Mouse (Mus musculus) embryonic facial prominence, embryonic 15.5 days (tissue): ENCODE data around the gene Iqcc. TPM values are rescaled to one million over a fixed set of nuclear protein-coding genes. Genes with fewer than 3 reads are reported as not detected.

Experiments used
- ATAC-seq: fragments of 200-750 bp; cut with Nextera tagmentation; 2 replicates; pipeline ENCODE4 v1.8.0; 2017; ENCODE audit warnings: low read depth, moderate TSS enrichment; ENCODE audit not compliant: insufficient number of reproducible peaks, low FRiP score, low TSS enrichment
- H3K27ac ChIP-seq: fragments of 300-500 bp; sonication (generic); replicated peaks from 2 replicates; pipeline ENCODE4 v1.5.1; 2015; ENCODE audit warnings: mild to moderate bottlenecking, inconsistent platforms
- H3K27me3 ChIP-seq: fragments of 300-500 bp; sonication (generic); 2 replicates; pipeline ENCODE4 v1.6.1; 2015; ENCODE audit warnings: inconsistent platforms
- H3K36me3 ChIP-seq: fragments of 300-500 bp; sonication (generic); 2 replicates; pipeline ENCODE4 v1.6.1; 2015; ENCODE audit warnings: mild to moderate bottlenecking, inconsistent platforms
- H3K4me1 ChIP-seq: fragments of 300-500 bp; sonication (generic); 2 replicates; pipeline ENCODE4 v1.6.1; 2015; ENCODE audit warnings: inconsistent platforms
- H3K4me2 ChIP-seq: fragments of 300-500 bp; sonication (generic); replicated peaks from 2 replicates; pipeline ENCODE4 v1.6.1; 2015; ENCODE audit warnings: mild to moderate bottlenecking, inconsistent platforms
- H3K4me3 ChIP-seq: fragments of 300-500 bp; sonication (generic); replicated peaks from 2 replicates; pipeline ENCODE4 v1.5.1; 2015; ENCODE audit warnings: mild to moderate bottlenecking, inconsistent platforms
- H3K9ac ChIP-seq: fragments of 300-500 bp; sonication (generic); 2 replicates; pipeline ENCODE4 v1.6.1; 2015; ENCODE audit warnings: inconsistent platforms
- H3K9me3 ChIP-seq: fragments of 300-500 bp; sonication (generic); replicated peaks from 2 replicates; pipeline ENCODE4 v1.6.1; 2016; ENCODE audit warnings: inconsistent platforms
- WGBS: fragments of 180-500 bp; shearing (Covaris S2); methylation state at CpG from one replicate; pipeline ENCODE4 v1.1.7; 2015; 5-methylcytosine and 5-hydroxymethylcytosine counted together
- polyA plus RNA-seq: library from polyadenylated mRNA; unstranded; fragments of >200 nt; fragmentation: Nextera tagmentation; extraction: Ambion mirVana; gene quantifications from 2 replicates; pipeline ENCODE4 v1.2.1, GENCODE M21; 2015

Iqcc gene
- 31.8 and 34.1 TPM in 2 replicates for polyA plus RNA-seq

- peaks cover 22% of the 10 kb centered on the region; the same call in 1 of the 2 replicates for H3K36me3 ChIP-seq
- 5% methylated on average over 44 of the region's 44 CpGs for WGBS
- peak within 1 kb of the TSS; percentile 63 for H3K4me3 ChIP-seq
- no peaks in the 10 kb centered on the region for H3K27me3 ChIP-seq
- H3K27ac ChIP-seq = peak within 1 kb of the TSS; percentile 88
- peaks cover 38% of the 10 kb centered on the region for H3K4me1 ChIP-seq
- peak within 1 kb of the TSS; percentile 73 for H3K4me2 ChIP-seq
- H3K9ac ChIP-seq = peak within 1 kb of the TSS; percentile 76
- ATAC-seq = peak; percentile 92
- H3K9me3 ChIP-seq = no peaks in the 10 kb centered on the region
Measured at GRCm38 (mm10) chr4:129618786-129619691, at the start of gene Iqcc. Gene Iqcc, minus strand, starts transcription at chr4:129619099.

GRCm38 (mm10) chr4:129662255-129662813 lies 43.4 kb upstream of the Iqcc start:
- H3K27ac ChIP-seq = no peak overlapping the region
- peaks cover 54% of the 10 kb centered on the region for H3K36me3 ChIP-seq
- no peak overlapping the region for H3K4me2 ChIP-seq
- no peak for ATAC-seq
- H3K9me3 ChIP-seq = no peaks in the 10 kb centered on the region
- H3K4me1 ChIP-seq = 0 out of 2 replicates have a peak, but pooled peaks cover 7% of the 10 kb centered on the region
- no peaks in the 10 kb centered on the region for H3K27me3 ChIP-seq
- H3K4me3 ChIP-seq = no peak overlapping the region
- no peak overlapping the region for H3K9ac ChIP-seq
- WGBS = 64% methylated on average over 3 of the region's 3 CpGs

GRCm38 (mm10) chr4:129661584-129661983 lies 42.7 kb upstream of the Iqcc start:
- H3K36me3 ChIP-seq = peaks cover 58% of the 10 kb centered on the region
- H3K27me3 ChIP-seq = no peaks in the 10 kb centered on the region
- 0 out of 2 replicates have a peak, but pooled peaks cover 7% of the 10 kb centered on the region for H3K4me1 ChIP-seq
- no peak overlapping the region for H3K4me2 ChIP-seq
- 92% methylated on average over 3 of the region's 3 CpGs for WGBS
- no peak overlapping the region for H3K27ac ChIP-seq
- no peak for ATAC-seq
- H3K4me3 ChIP-seq = no peak overlapping the region
- H3K9ac ChIP-seq = no peak overlapping the region
- H3K9me3 ChIP-seq = no peaks in the 10 kb centered on the region

GRCm38 (mm10) chr4:129654770-129655169 lies 35.9 kb upstream of the Iqcc start:
- 89% methylated on average over 14 of the region's 14 CpGs for WGBS
- H3K4me3 ChIP-seq = no peak overlapping the region
- no peaks in the 10 kb centered on the region for H3K27me3 ChIP-seq
- H3K36me3 ChIP-seq = peaks cover 92% of the 10 kb centered on the region
- ATAC-seq = no peak
- no peak overlapping the region for H3K4me2 ChIP-seq
- H3K4me1 ChIP-seq = no peaks in the 10 kb centered on the region
- H3K27ac ChIP-seq = no peak overlapping the region
- no peaks in the 10 kb centered on the region for H3K9me3 ChIP-seq
- no peak overlapping the region for H3K9ac ChIP-seq

DNA sequence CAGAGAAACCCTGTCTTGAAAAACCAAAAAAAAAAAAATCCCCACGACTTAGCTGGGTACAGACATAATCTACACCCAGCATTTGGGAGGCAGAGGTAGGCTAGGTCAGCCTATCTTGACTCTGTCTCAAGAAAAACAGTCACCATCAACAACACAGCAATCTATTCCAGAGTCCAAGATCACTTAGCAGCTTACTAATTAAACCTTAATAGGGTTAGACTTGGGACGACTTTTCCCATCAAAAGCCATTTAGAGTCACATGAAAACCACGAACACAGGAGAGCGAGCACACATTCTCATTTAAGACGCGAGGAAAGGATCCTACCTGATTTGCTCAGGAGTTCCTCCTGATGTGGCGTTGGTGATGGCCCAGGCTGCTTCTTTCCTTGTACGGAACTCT lies 31.5 kb upstream of the Iqcc start:
- Histone ChIP-seq H3K4me3 (no peak overlapping the region), H3K36me3 (peaks cover 95% of the 10 kb centered on the region), H3K4me2 (no peak overlapping the region), H3K27me3 (no peaks in the 10 kb centered on the region), H3K9me3 (no peaks in the 10 kb centered on the region), H3K4me1 (no peaks in the 10 kb centered on the region), H3K9ac (no peak overlapping the region), H3K27ac (no peak overlapping the region)
- 93% methylated on average over 8 of the region's 8 CpGs for WGBS
- ATAC-seq = no peak

DNA sequence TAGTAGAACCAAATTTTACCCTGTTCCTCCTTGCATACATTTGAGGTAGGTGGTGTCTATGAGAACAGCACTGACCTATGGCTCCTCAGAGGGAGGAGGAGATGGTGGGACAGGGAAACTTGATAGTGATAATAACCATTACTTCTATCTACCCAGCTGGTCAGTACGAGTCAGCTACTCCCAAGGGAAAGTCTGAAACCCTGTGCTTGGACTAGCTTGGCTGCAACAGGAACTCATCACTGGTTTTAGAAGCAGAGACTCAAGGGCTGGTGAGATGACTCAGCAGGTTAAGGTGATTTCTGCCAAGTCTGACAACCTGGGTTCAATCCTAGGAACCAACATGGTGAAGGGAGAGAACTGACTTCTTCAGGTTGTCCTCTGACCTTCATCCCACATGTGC lies 29.8 kb upstream of the Iqcc start:
- H3K9ac ChIP-seq = no peak overlapping the region
- H3K27ac ChIP-seq = no peak overlapping the region
- H3K27me3 ChIP-seq = no peaks in the 10 kb centered on the region
- no peak overlapping the region for H3K4me3 ChIP-seq
- H3K36me3 ChIP-seq = peaks cover 89% of the 10 kb centered on the region
- H3K4me1 ChIP-seq = no peaks in the 10 kb centered on the region
- no peak overlapping the region for H3K4me2 ChIP-seq
- H3K9me3 ChIP-seq = no peaks in the 10 kb centered on the region
- WGBS = 62% methylated on average over 1 of the region's 1 CpGs
- no peak for ATAC-seq

- no peaks in the 10 kb centered on the region for H3K27me3 ChIP-seq
- no peak overlapping the region for H3K4me2 ChIP-seq
- H3K36me3 ChIP-seq = peaks cover 58% of the 10 kb centered on the region
- no peak overlapping the region for H3K4me3 ChIP-seq
- ATAC-seq = no peak
- WGBS = 88% methylated on average over 6 of the region's 6 CpGs
- no peaks in the 10 kb centered on the region for H3K9me3 ChIP-seq
- peaks cover 12% of the 10 kb centered on the region; the same call in 1 of the 2 replicates for H3K4me1 ChIP-seq
- H3K27ac ChIP-seq = no peak overlapping the region
- no peak overlapping the region for H3K9ac ChIP-seq
Measured at GRCm38 (mm10) chr4:129645204-129645603, 26.3 kb upstream of the Iqcc start.

GRCm38 (mm10) chr4:129641756-129642155 lies 22.9 kb upstream of the Iqcc start:
- H3K9ac ChIP-seq = no peak overlapping the region
- peak overlapping the region; percentile 81 for H3K27ac ChIP-seq
- H3K4me1 ChIP-seq = peaks cover 40% of the 10 kb centered on the region
- H3K4me2 ChIP-seq = peak overlapping the region; percentile 74
- H3K4me3 ChIP-seq = 0 out of 2 replicates have a peak overlapping the region, but pooled peaks have one; percentile 69
- ATAC-seq = no peak
- no peaks in the 10 kb centered on the region for H3K9me3 ChIP-seq
- no peaks in the 10 kb centered on the region for H3K27me3 ChIP-seq
- WGBS = 26% methylated on average over 5 of the region's 5 CpGs
- H3K36me3 ChIP-seq = peaks cover 48% of the 10 kb centered on the region

DNA sequence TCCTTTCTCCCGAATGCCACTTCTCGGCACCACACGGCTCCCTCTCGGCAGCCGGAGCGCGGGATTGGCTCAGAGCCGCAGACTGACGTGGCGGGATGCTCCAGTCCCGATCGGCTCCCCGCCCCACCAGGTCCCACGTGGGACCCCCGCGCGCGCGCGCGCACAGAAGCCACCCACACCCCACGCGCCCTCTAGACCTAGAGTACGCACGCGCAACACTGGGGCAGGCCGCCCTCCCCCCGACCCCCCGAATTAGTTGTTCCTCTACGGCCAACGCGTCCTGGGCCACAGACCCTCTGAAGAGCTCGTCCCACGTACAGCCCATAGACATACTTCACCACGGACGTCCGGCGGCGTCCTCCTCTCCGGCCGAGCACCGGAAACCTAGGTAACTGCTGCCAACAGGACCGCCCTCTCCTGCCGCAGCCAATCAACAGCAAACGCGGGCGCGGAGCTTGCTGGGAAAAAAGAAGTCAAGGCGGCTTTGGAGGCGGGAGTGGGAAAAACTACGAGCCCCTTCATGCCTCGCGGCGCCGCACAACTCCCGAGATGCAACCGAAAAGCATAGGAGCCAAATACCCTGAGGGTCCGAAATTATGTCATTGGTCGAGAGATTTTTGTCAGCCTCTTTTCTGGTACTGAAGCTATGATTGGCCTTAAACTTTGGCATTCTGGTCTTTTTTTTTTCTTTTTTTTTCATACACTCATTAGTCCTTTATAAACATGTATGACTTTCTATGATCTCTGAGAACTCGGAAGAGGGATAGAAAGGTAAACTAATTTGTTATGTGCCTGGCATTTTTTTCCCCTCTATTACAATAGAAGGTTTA lies 22.0 kb upstream of the Iqcc start, which contains the start of gene Txlna:
Txlna (minus strand) TSS at position 428 of the 830 bp plus-strand sequence.
- Histone ChIP-seq H3K9me3 (no peaks in the 10 kb centered on the region), H3K36me3 (peaks cover 49% of the 10 kb centered on the region), H3K9ac (peak within 1 kb of the TSS; percentile 66), H3K4me3 (peak within 1 kb of the TSS; percentile 69), H3K4me2 (peak within 1 kb of the TSS; percentile 74), H3K27me3 (no peaks in the 10 kb centered on the region), H3K27ac (peak within 1 kb of the TSS; percentile 97), H3K4me1 (peaks cover 40% of the 10 kb centered on the region)
- WGBS = under 1% methylated on average over 59 of the region's 60 CpGs
- peak; percentile 96 for ATAC-seq

DNA sequence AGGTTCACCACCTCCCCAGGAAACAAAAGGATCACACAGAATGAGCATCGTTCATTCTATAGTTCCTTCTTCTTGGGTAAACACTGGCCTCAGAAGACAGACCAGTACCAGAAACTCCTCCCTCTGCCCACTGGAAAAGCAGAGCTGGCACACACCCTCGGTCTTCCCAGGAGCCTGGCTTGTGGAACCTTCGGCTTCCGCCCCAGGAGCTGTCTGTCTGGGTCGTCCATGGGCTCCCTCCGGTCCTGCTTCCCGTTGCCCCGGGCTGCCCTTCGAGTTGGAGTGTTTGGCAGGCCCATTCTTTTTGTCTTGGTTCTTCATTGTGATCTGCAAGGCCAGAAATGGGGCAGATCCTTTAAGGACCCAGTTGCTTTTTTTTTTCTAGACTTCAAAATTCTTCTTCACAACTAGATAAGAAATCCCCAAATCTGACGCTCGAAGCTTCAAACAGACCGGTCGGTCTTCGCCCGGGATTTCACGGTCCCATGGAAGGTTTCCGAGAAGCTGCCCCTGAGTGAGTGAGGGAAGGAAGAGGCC lies 21.3 kb upstream of the Iqcc start:
- H3K9me3 ChIP-seq = no peaks in the 10 kb centered on the region
- H3K9ac ChIP-seq = peak overlapping the region; percentile 66
- peaks cover 48% of the 10 kb centered on the region for H3K36me3 ChIP-seq
- ATAC-seq = no peak
- H3K4me1 ChIP-seq = peaks cover 40% of the 10 kb centered on the region
- peak overlapping the region; percentile 69 for H3K4me3 ChIP-seq
- H3K27ac ChIP-seq = peak overlapping the region; percentile 97
- no peaks in the 10 kb centered on the region for H3K27me3 ChIP-seq
- WGBS = 2% methylated on average over 17 of the region's 17 CpGs
- peak overlapping the region; percentile 74 for H3K4me2 ChIP-seq
